Mouse (Mus musculus) telencephalon, adult 2 months (tissue): ENCODE data around the gene Vcam1.
A peak's percentile ranks its signal among the peaks of the same experiment; 100 is the strongest.

Source experiments
- DNase-seq: peaks from one replicate; pipeline ENCODE4 v3.0.0-alpha.2; 2011; ENCODE audit warnings: low read depth, low spot score

Vcam1 gene

GRCm38 (mm10) chr3:116085962-116086361 is 43.5 kb downstream of the Vcam1 start:
- peak; percentile 12 for DNase-seq

GRCm38 (mm10) chr3:116080939-116081676 is 48.4 kb downstream of the Vcam1 start:
- no peak for DNase-seq

GRCm38 (mm10) chr3:116080166-116080788 is 49.2 kb downstream of the Vcam1 start:
- DNase-seq: no peak

GRCm38 (mm10) chr3:116078490-116078889 is 51.0 kb downstream of the Vcam1 start:
- DNase-seq: peak; percentile 56

- DNase-seq: no peak
These were observed 52.7 kb downstream of the Vcam1 start for GRCm38 (mm10) chr3:116076739-116077138.

GRCm38 (mm10) chr3:116072584-116072983 is 56.9 kb downstream of the Vcam1 start:
- DNase-seq: no peak

- DNase-seq: no peak
These were observed 67.3 kb downstream of the Vcam1 start for GRCm38 (mm10) chr3:116062141-116062540.

- DNase-seq: no peak
These were observed 69.2 kb downstream of the Vcam1 start for GRCm38 (mm10) chr3:116060320-116060719.
